Mouse (Mus musculus) erythroblast, embryonic 14.5 days (primary cell): ENCODE results near the gene Ticrr.

ENCODE experiments used
- GATA1 ChIP-seq: IDR thresholded peaks from 2 replicates; pipeline ENCODE4 v1.6.1; 2012; ENCODE audit warnings: low read length, inconsistent platforms, mixed read lengths
- TAL1 ChIP-seq: IDR thresholded peaks from 3 replicates; pipeline ENCODE4 v1.6.1; 2012; ENCODE audit warnings: low read length, inconsistent platforms, mixed read lengths

- TF ChIP-seq GATA1 (no peak), TAL1 (no peak)
Observed at GRCm38 (mm10) chr7:79732622-79733021, 72.6 kb downstream of the Ticrr start, which contains the start of gene Plin1.
